Mouse (Mus musculus): Measurements from ENCODE around the gene Slc25a21.

- TF ChIP-seq CTCF (IDR thresholded peaks at IDR 0.05; ENCODE audit: extremely low read depth, insufficient read length, insufficient replicate concordance, low read depth, low read length) (no peak), POLR2A (IDR thresholded peaks at IDR 0.05; ENCODE audit: low read depth, low read length) (no peak)
These were observed 299.3 kb downstream of the Slc25a21 start for GRCm38 (mm10) chr12:56897976-56898375.
